Mouse (Mus musculus) stomach, postnatal 0 days (tissue): Measurements from ENCODE around the gene Heatr5b.

Experiments
- CTCF ChIP-seq: IDR thresholded peaks from 2 replicates; pipeline ENCODE4 v1.5.1; 2016; ENCODE audit warnings: antibody characterized with exemption, low read depth, mild to moderate bottlenecking, moderate library complexity
- EP300 ChIP-seq: optimal IDR thresholded peaks from 2 replicates; pipeline ENCODE3; 2016; ENCODE audit warnings: antibody characterized with exemption

DNA sequence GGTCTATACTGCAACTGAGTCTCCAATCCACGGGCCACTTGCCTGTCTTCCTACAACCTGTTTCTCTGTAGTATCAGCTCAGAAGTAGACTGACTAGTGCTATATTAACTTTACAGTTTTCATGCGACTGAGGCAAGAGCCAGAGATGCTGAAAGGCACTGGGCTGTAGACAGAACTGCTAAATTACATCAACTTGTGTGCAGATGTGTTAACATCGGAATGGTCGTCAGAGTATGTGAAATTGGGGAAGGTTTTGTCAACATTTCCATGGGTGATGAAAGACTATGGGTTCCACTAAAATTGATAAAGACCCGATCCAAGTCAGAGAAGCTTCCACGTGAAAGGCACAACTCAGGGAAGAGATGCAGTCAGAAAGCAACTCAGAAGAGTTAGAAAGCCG is 132.2 kb downstream of the Heatr5b start:
- TF ChIP-seq CTCF (no peak), EP300 (no peak)
